Mouse (Mus musculus) layer of hippocampus, adult 2 months (tissue): ENCODE data around the gene Sucnr1. TPM values are rescaled to one million over a fixed set of nuclear protein-coding genes. Genes with fewer than 3 reads are reported as not detected.

ENCODE experiments used
- DNase-seq, 2 experiments: peaks; one replicate each; pipeline ENCODE4 v3.0.0; 2022; ENCODE audit warnings: low spot score in 2 of 2
- H3K27ac ChIP-seq: fragments of 200-600 bp; 2 replicates; pipeline ENCODE4 v1.8.1; 2022
- H3K4me3 ChIP-seq: fragments of 200-600 bp; 2 replicates; pipeline ENCODE4 v1.8.1; 2022; ENCODE audit warnings: mild to moderate bottlenecking
- CTCF ChIP-seq: fragments of 200-600 bp; conservative IDR thresholded peaks from 2 replicates; pipeline ENCODE4 v1.8.1; 2022; ENCODE audit warnings: antibody characterized with exemption, mild to moderate bottlenecking, moderate library complexity
- total RNA-seq, 2 experiments: library from RNA; stranded (reverse); gene quantifications; 2 replicates each; pipeline ENCODE4 v1.2.3; 2021

Sucnr1 gene
- total RNA-seq, 2 experiments from 2014 or later, result not detected

DNA sequence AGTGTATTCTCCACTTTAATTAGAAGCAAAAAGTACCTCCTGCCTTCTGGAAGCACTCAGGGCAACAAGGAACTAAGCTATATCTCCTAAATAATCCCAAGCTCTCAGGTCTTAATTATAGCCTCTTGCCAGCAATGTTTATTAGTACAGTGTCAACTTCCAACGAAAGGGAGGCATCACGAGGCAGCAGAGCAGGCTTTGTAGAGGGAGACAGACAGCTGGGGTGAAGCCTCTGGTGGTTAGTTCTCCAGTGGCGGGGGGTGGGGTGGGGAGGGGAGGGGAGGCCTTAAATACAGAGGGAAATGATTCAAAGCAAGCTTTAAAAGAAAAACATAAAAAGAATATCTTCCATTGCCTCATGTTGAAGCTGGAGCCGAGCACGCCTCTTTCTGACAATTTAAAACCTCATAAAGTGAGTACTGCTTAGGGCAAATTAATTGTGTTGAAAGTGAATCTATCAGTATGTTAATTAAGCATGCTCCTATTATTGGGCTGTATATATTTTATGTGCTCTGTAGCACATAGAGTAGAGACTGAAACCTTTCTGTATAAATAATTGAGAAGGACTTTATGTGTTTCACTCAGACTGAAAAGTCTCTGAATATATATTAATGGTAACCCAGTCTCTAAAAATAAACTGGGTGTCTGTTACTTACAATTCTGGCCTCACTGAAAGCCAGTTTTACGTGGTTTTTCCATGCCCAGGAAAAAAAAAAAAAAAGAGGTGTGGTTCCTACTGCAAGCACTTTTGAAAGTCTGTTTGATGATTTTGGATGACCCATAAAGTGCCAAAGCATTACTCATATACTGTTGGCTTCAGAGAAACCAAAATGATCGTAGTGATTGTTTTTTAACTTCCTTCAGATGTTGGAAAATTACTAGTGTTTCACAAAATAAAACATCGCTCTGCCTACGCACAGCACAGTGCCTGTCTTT lies 42.5 kb downstream of the Sucnr1 start:
- no peak for TF ChIP-seq CTCF
- Histone ChIP-seq H3K4me3 (no peak overlapping the region), H3K27ac (no peak overlapping the region)
- DNase-seq, result no peak

DNA sequence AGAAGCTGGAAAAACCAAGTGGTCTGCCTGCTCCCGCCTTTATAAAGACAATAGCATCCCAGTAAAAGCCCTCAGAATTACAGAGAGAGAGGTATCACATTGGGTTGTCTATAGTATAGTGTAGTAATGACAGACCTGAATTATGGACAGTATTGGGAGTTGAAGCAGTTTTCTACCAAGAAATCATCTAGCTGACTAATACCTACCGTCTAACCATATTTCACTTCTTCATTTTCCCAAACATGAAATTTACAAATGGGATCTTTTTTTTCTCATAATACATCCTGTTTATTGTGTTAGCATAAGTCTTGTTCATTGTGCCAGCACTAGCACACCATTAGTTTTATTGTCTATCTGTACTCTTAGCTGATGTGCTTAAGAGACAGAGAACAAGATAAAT lies 44.9 kb downstream of the Sucnr1 start:
- Histone ChIP-seq H3K27ac (no peak overlapping the region), H3K4me3 (no peak overlapping the region)
- no peak for DNase-seq
- no peak for TF ChIP-seq CTCF

DNA sequence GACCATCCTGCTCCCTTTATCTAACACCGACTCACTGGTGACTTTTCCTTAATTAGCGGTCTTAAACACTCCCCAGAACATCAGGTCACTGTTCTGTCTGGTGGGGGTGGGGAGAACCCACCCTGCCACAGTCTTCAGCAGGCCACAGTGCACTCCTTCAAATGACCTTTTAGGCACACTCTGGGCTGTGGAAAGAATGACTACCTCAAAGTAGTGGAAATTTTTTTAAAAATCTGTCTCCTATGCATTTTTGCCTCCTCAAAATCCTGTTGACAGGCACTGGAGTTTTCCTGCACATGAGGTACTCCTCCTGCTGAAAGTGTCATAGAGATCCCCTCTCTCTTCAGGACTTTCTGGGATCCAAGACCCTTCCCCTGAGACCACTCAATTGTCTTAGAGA lies 46.6 kb downstream of the Sucnr1 start:
- TF ChIP-seq CTCF, result no peak
- Histone ChIP-seq H3K4me3 (no peak overlapping the region), H3K27ac (no peak overlapping the region)
- no peak for DNase-seq

DNA sequence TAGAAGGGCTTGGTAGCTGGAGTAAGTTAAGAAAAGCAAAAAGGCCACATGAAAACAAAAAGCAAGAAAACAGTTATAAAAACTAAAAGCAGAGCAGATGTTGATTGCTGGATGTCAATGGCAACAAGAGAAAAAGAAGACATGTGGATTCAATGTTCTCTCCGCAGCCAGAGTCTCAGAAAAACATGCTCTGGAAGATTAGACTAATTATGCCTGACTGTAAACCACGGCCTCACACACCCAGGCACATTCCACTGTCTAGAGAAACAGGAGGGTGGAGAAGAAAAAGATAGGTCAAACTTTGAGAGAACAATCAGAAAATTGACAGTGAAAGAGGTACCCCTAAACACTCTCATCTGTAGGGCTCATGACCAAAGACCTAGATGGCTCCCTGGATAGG lies 54.1 kb downstream of the Sucnr1 start:
- TF ChIP-seq CTCF, result no peak
- no peak for DNase-seq
- Histone ChIP-seq H3K4me3 (no peak overlapping the region), H3K27ac (no peak overlapping the region)

Other genes with a start within 250 kb of the Sucnr1 start
- gene Gm8298, start 220.8 kb upstream of the Sucnr1 start, total RNA-seq, result not detected
- not detected for gene C130079G13Rik, start 156.7 kb upstream of the Sucnr1 start, total RNA-seq
- gene Aadacl2, start 75.1 kb upstream of the Sucnr1 start, total RNA-seq, result not detected
- gene Aadac, start 56.2 kb upstream of the Sucnr1 start, total RNA-seq, result not detected